Mouse (Mus musculus) thymus, adult 2 months (tissue): ENCODE data around the gene Tubgcp6. TPM values are rescaled to one million over a fixed set of nuclear protein-coding genes. Genes with fewer than 3 reads are reported as not detected.

Source experiments
- DNase-seq: peaks from one replicate; pipeline ENCODE4 v3.0.0; 2021
- H3K27ac ChIP-seq: fragments of 200-500 bp; 2 replicates; pipeline ENCODE4 v1.5.1; 2012; ENCODE audit warnings: low read length, control low read depth; ENCODE audit not compliant: control insufficient read depth, insufficient read depth
- H3K27me3 ChIP-seq: fragments of 200-500 bp; 2 replicates; pipeline ENCODE4 v1.6.1; 2012; ENCODE audit warnings: mild to moderate bottlenecking, low read length, moderate library complexity, mixed read lengths; ENCODE audit not compliant: control insufficient read depth, insufficient read depth
- H3K36me3 ChIP-seq: fragments of 200-500 bp; 2 replicates; pipeline ENCODE4 v1.6.1; 2012; ENCODE audit warnings: mild to moderate bottlenecking, low read length, moderate library complexity; ENCODE audit not compliant: control insufficient read depth, insufficient read depth
- H3K4me1 ChIP-seq: fragments of 200-500 bp; replicated peaks from 2 replicates; pipeline ENCODE4 v1.6.1; 2012; ENCODE audit warnings: low read length; ENCODE audit not compliant: control insufficient read depth, insufficient read depth
- H3K4me3 ChIP-seq: fragments of 200-500 bp; 2 replicates; pipeline ENCODE4 v1.5.1; 2012; ENCODE audit warnings: mild to moderate bottlenecking, low read length, control low read depth, moderate library complexity; ENCODE audit not compliant: control insufficient read depth, insufficient read depth
- CTCF ChIP-seq: fragments of 200-500 bp; IDR thresholded peaks from 2 replicates; pipeline ENCODE4 v1.5.1; 2012; ENCODE audit warnings: mild to moderate bottlenecking, control low read depth, low read length, moderate library complexity, borderline replicate concordance; ENCODE audit not compliant: control insufficient read depth, poor library complexity, insufficient read depth; ENCODE audit errors: extremely low read depth
- POLR2A ChIP-seq: fragments of 200-500 bp; IDR thresholded peaks from 2 replicates; pipeline ENCODE4 v1.6.1; 2012; ENCODE audit warnings: mild to moderate bottlenecking, low read length, control low read depth, moderate library complexity; ENCODE audit not compliant: control insufficient read depth, poor library complexity, insufficient read depth; ENCODE audit errors: extremely low read depth
- WGBS: fragments of 180-500 bp; shearing (Covaris S2); methylation state at CpG from one replicate; pipeline ENCODE4 v1.1.7; 2018; 5-methylcytosine and 5-hydroxymethylcytosine counted together
- polyA plus RNA-seq: library from polyadenylated mRNA; depleted of rRNA; stranded (reverse); fragments of >200 nt; gene quantifications from 2 replicates; pipeline ENCODE4 v1.2.3, GENCODE M21; 2012

Tubgcp6 gene
- polyA plus RNA-seq, 1 experiment, result 97.4 TPM

DNA sequence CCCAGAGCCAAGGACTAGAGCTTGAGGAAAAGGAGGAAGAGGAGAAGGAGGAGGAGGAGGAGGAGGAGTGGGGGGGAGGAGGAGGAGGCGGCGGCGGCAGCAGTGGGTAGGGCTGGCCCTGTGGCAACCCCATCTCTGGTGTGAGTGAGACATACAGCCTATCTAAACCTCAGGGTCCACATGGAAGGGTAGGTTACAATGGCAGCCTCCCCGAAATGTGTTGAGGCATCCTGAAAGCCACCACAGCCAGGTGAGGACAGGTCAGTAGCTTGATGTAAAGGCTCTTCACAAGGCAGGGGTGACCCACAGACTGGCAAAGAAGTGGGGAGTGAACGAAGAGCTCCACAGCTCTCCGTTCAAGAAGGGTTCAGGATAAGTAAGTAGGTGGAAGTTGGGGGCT, 15.6 kb upstream of the Tubgcp6 start:
- peaks cover 16% of the 10 kb centered on the region; the same call in 1 of the 2 replicates for H3K27me3 ChIP-seq
- WGBS, result 88% methylated on average over 6 of the region's 6 CpGs
- no peak for TF ChIP-seq CTCF
- TF ChIP-seq POLR2A, result no peak
- H3K4me3 ChIP-seq, result no peak overlapping the region
- H3K27ac ChIP-seq, result no peak overlapping the region
- 0 out of 2 replicates have a peak, but pooled peaks cover 5% of the 10 kb centered on the region for H3K4me1 ChIP-seq
- no peaks in the 10 kb centered on the region for H3K36me3 ChIP-seq
- DNase-seq, result no peak

DNA sequence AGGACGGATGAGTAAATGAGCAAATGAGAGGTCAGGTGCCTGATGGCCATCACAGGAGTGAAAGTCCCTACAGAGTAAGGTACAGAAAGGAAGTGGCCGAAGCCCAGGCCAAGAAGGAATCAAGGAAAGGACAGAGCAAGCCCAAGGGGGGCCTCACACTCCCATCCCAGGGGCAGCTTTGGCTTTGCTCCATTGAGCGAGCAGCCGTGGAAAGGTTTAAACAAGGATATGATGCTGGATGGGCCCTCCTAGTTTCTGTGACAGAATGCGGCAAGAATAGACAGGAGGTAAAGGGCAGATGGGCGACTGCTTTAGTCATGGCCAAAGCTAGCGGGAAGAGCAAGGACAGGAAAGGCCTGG, 15.1 kb upstream of the Tubgcp6 start:
- Histone ChIP-seq H3K27me3 (peaks cover 16% of the 10 kb centered on the region; the same call in 1 of the 2 replicates), H3K36me3 (no peaks in the 10 kb centered on the region), H3K4me3 (no peak overlapping the region), H3K27ac (no peak overlapping the region), H3K4me1 (0 out of 2 replicates have a peak, but pooled peaks cover 5% of the 10 kb centered on the region)
- DNase-seq, result no peak
- 95% methylated on average over 7 of the region's 7 CpGs for WGBS
- no peak for TF ChIP-seq CTCF
- TF ChIP-seq POLR2A, result no peak

DNA sequence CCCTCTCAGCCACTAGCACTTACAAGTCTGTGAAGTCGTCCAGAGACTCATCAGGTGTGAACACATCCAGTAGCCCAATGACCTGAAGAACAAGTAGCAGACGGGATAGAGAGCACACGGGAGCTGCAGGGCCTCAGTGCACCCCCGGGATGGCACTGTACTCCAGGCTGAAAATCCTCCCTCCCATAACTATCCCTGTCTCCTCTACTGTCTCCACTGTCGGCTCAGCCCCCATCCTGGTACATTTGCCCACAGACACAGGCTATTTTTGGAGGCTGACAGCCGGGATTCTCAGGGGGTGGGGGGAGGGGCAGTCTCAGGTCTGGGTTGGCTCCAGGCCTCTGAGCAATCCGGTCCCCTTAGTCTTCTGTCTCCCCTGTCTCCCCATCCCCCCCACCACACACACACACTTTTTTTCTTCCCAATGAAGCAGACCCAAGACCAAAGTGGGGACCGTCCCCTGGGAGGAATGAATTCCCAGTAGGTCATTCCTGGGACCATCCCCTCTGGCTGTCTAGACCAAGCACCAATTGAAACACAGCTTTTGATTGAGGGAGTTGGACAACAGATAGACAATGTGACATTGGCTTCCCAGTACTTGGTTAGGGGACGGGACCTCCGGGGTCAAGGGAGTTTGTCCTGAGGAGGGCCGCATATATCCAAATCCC, 14.6 kb upstream of the Tubgcp6 start:
- TF ChIP-seq POLR2A (no peak), CTCF (no peak)
- 0 out of 2 replicates have a peak, but pooled peaks cover 5% of the 10 kb centered on the region for H3K4me1 ChIP-seq
- 85% methylated on average over 11 of the region's 11 CpGs for WGBS
- H3K4me3 ChIP-seq, result no peak overlapping the region
- H3K27me3 ChIP-seq, result peaks cover 16% of the 10 kb centered on the region; the same call in 1 of the 2 replicates
- H3K27ac ChIP-seq, result no peak overlapping the region
- no peaks in the 10 kb centered on the region for H3K36me3 ChIP-seq
- no peak for DNase-seq

DNA sequence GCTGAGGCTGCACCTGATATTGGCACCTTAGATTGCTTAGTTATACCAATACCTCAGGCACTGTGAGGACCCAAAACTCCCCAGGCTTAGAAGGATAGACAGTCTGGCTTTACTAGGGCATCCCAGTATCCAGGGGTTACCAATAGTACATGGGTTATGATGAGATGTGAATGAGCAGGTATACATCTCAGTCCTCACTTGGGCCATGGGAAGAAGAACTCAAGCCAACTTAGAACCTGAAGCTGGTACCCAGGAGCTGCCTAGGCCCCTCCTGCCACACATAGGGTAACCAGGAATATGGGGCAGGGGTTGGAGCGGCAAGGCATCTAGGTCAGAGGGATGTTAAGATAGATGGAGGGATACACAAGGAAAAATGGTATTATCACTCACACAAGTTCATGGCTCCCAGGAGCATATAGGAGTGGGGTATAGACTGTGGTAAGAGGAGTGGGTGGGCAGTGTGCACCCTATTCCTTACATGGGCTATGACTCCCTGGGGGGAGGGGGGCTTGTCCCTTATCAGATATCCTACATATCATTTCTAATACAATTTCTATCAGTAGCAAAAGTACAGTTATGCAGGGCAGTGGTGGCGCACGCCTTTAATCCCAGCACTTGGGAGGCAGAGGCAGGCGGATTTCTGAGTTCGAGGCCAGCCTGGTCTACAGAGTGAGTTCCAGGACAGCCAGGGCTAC, 13.7 kb upstream of the Tubgcp6 start:
- WGBS, result 97% methylated on average over 5 of the region's 5 CpGs

GRCm38 (mm10) chr15:89131316-89131715, 8.4 kb upstream of the Tubgcp6 start:
- peak; percentile 58 for DNase-seq
- 5% methylated on average over 3 of the region's 3 CpGs for WGBS
- Histone ChIP-seq H3K27ac (no peak overlapping the region), H3K4me1 (peaks cover 29% of the 10 kb centered on the region), H3K27me3 (no peaks in the 10 kb centered on the region), H3K4me3 (no peak overlapping the region), H3K36me3 (no peaks in the 10 kb centered on the region)
- no peak for TF ChIP-seq CTCF

More for the DNA sequence above, 13.7 kb upstream of the Tubgcp6 start:
- peaks cover 16% of the 10 kb centered on the region; the same call in 1 of the 2 replicates for H3K27me3 ChIP-seq
- H3K4me3 ChIP-seq, result no peak overlapping the region
- H3K36me3 ChIP-seq, result no peaks in the 10 kb centered on the region
- H3K4me1 ChIP-seq, result peaks cover 8% of the 10 kb centered on the region
- TF ChIP-seq POLR2A, result no peak
- no peak for TF ChIP-seq CTCF
- no peak for DNase-seq
- no peak overlapping the region for H3K27ac ChIP-seq

- Histone ChIP-seq H3K4me3 (no peak overlapping the region), H3K27ac (no peak overlapping the region), H3K4me1 (peaks cover 29% of the 10 kb centered on the region), H3K36me3 (no peaks in the 10 kb centered on the region), H3K27me3 (no peaks in the 10 kb centered on the region)
- TF ChIP-seq POLR2A (no peak), CTCF (no peak)
- DNase-seq, result no peak
These were observed 7.3 kb upstream of the Tubgcp6 start for GRCm38 (mm10) chr15:89130245-89130644.
